Mouse (Mus musculus): ENCODE data around the gene 4931406P16Rik.

The 4931406P16Rik gene

DNA sequence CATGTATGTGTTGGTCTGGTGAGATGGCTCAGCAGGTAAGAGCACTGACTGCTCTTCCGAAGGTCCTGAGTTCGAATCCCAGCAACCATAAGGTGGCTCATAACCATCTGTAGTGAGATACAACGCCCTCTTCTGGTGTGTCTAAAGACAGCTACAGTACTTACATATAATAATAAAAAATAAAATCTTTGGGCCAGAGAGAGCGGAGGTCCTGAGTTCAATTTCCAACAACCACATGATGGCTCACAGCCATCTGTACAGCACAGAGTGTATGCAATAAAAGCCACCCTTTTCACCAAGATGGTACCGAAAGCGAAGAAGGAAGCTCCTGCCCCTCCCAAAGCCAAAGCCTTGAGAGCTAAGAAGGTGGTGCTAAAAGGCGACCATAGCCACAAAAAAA lies 62.6 kb downstream of the 4931406P16Rik start, which contains the start of gene Gm6096:
Gm6096 (plus strand) TSS at position 301 of the 400 bp plus-strand sequence.
- no peak for DNase-seq (ENCODE audit: low spot score)

DNA sequence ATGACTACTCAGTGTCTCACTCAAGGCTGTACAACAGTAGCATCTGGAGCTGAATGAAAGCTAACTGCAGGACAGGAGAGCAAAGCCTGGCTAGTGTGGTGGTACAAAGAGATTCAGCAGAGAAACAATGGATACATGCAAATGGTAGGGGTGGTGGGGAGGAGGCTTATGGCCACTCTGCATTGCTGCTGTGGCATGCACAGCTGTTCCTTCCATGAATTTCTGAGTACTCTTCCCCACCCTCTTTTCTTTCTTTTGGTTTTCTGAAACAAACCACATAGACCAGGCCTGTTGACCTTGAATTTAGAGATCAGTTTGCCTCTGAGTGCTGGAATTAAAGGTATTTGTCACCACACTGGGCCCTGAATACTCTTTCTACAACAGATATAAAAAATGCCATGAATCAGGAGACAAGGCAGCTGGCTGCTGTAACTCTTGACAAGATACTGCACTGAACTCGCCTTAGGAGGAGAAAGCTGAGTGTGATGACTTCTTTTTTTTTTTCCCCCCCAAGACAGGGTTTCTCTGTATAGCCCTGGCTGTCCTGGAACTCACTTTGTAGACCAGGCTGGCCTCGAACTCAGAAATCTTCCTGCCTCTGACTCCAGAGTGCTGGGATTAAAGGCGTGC lies 66.4 kb downstream of the 4931406P16Rik start:
- no peak for DNase-seq (ENCODE audit: low spot score)

DNA sequence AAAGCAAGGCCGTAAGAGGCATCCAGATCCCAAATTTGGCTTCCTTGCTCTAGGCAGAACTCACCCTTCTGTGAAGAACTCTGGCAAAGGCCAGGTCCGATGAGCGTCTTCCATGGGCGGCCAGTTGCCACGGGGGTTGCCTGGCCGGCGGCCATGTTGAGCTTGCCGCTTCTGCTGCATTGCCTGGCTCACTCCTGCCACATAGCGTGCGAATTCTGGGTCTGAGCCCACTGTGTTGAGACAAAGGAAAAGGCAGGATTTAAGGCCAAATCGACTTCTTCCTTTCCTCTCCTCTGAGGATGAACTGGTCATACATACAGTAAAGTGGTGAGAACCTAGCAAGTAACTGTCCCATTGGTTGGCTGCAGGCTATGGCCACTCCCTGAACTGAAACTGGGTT lies 71.2 kb downstream of the 4931406P16Rik start:
- DNase-seq (ENCODE audit: low spot score): no peak

DNA sequence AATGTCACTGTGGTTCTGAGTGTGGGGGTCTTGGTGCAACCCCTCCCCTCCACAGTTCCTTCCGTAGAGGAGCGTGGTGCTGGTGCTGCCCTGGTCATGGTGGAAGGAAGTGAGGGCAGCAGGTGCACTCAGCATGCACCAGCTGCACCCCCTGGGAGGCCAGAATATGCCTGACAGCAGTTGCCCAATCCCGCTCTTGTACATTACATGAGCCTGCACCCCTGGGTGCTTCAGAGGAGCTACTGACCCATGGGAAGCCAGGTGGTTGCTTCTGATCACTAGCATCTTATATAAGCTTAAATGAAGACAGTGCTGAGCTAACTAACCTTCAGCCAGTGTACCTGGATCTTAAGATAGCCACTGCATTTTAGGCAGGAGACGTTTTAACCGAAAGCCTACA lies 75.3 kb downstream of the 4931406P16Rik start:
- DNase-seq (ENCODE audit: low spot score): no peak

DNA sequence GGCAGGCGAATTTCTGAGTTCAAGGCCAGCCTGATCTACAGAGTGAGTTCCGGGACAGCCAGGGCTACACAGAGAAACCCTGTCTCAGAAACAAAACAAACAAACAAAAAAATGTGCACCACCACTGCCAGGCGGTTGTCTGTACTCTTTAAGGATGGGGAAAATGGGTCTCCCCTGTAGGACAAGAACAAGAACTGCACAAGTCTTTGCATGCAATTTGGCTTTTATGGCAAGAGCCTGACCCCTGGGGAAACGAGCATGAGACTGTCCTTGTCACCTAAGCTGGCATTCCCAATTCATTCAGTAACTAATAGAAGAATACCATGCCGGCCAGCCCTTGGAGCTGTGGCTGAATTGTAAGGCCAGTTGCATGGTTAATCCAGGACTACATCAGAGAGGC lies 77.7 kb downstream of the 4931406P16Rik start:
- DNase-seq (ENCODE audit: low spot score): no peak

DNA sequence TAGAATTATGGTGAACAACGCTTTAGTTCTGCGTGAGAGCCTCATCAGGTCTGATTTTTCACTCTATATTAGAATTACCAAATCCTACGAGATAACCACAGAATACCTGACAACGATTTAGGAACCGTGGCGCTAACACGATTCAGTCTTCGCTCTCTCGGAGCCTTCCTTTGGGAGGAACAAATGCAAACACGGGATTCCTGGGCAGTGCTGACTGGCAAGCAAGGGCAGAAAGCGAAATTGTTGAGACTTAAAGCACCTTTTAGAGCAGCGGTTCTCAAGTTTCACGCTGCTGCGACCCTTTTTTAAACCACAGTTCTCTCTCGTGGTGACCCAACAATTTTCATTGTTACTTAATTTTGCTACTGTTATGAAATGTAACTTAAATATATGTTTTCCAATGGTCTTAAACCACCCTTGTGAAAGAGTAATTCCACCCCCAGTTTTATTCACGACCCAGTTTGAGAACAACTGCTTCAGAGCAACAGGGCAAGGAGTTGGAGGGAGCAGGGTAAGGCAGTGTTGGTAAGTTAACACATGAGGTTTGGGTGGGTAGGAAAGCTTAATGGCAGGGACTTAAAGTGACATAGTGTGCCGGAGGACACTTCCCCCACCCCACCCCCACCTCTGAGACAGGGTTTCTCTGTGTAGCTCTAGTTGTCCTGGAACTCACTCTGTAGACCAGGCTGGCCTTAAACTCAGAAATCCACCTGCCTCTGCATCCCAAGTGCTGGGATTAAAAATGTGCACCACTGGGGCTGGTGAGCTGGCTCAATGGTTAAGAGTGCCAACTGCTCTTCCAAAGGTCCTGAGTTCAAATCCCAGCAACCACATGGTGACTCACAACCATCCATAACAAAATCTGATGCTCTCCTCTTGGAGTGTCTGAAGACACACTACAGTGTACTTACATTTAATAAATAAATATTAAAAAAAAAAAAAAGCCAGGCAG lies 78.5 kb downstream of the 4931406P16Rik start:
- no peak for DNase-seq (ENCODE audit: low spot score)

DNA sequence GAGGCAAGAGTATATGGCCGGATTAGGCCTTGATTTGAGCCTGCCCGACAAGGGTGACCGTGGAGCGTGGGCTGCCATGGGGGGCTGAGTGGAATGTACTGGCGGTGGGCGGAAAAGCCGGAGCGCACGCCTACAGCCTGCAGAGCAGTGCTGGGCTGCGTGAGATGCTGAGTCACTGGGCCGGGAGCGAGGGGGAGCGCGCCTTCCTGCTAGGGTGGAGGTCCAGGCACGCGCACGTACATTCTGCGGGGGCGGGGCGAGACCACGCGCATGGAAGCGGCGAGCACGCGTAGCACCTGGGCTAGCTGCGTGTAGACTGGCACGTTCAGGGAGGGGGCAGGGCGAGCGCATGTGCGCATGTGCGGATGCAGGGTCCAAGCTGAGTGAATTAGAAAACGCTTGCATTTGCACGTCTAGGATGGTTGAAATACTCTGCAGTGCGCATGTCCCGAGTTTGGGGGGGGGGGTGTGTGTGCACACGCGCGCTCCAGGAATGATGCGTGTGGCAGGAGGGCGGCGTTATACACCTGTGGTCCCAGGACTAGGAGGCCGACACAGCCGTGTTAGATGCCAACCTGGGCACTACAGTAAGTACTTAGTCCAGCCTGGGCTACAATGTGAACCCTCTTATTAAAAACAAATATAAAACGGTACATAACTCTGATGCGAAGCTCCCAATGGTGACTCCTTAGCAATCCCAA lies 79.3 kb downstream of the 4931406P16Rik start:
- DNase-seq (ENCODE audit: low spot score): peak; percentile 96

DNA sequence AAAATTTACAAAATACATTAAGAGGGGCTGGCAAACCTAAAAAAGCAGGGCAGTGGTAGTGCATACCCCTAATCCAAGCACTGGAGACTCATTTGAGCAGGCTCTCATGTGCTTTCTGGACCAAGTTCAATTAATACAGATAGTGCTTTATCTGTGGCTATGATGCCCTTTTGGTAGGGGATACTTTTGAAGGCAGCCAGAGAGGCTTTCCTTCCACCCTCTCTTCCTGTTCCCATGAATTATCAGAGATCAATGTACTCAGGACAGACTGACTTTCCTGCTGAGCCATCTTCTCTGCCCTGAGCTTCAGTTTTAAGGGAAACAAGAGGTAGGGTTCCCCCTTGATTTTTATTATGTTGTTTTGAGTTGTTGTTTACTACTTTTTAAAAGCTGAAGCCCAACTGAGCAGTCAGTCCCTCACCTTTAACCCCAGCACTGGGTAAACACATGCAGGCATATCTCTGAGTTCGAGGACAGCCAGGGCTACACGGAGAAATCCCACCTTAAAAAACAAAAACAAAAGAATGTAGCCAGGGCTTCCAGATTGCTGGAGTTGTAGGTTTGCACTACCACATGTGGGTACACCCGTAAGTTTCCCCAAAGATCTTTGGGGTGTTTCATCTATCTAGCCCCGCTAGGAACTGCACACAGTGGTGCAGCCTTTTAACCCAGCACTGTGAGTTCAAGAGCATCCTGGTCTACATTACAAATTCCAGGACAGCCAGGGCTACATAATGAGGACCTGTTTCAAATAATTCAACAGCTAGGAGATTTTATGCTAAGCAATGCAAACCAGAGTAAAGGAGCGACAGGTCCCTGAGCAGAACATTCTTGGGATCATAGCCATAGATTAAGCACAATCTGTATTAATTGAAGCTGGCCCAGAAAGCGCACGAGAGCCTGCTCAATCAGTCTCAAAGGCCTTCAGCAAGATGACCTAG lies 80.3 kb downstream of the 4931406P16Rik start:
- DNase-seq (ENCODE audit: low spot score): no peak

DNA sequence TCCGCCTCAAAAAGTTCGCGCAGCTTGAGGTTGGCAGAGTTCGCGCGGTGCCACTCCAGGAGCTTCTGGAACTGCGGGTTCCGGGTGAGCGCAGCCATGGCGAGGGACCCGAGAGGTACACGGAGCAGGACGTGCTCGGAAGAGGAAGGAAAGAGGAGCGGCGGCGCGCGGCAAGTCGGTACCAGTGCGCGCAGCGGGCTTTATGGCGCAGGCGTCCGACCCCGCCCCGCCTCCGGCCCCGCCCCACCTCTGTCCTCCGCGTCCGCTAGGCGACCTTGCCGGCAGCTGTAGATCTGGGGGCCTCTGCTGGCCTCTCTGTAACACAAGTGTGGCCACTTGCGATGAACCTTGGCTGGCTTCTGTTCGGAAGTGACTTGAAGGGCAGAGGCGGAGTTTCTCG lies 83.2 kb downstream of the 4931406P16Rik start, which contains the start of gene Gpi1:
Gpi1 (minus strand) TSS at position 221 of the 400 bp plus-strand sequence.
- DNase-seq (ENCODE audit: low spot score): peak; percentile 87

DNA sequence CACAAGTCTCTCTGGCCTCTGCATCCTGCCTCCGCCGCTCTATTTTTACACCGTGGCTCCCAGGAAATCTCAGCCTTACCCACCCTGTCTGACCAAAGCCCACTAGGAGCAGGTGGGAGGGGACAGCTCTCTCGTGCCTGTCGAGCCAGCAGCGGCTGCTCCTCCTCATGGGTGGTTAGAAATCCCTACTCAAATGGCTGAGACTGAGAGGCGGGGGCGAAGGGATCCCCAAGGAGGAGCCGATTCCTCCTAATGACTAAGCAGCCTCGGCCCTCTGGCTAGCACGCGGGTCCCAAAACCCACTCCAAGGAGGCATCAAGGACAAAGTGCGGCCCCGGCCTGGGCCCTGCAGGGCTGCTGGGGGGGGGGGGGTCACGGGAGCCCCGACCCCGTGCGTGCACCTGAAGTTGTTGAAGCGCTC lies 83.7 kb downstream of the 4931406P16Rik start:
- DNase-seq (ENCODE audit: low spot score): peak; percentile 65

DNA sequence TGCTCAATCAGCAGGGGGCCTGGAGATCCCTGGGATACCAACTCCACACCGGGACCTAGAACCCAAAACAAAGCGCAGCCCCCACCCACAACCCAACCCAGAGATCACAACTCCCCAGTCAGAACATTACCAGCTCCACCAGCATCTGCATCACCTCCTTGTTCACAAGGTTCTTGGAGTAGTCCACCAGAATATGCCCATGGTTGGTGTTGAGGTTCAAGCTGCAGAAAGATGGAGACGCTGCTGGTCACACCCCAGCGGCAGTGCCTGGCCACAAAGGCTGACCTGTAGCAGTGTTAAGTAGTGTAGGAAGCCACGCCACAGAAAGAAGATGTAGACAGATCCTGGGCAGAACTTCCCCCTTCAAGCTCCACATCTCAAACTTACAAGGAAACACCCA lies 84.2 kb downstream of the 4931406P16Rik start:
- DNase-seq (ENCODE audit: low spot score): no peak

DNA sequence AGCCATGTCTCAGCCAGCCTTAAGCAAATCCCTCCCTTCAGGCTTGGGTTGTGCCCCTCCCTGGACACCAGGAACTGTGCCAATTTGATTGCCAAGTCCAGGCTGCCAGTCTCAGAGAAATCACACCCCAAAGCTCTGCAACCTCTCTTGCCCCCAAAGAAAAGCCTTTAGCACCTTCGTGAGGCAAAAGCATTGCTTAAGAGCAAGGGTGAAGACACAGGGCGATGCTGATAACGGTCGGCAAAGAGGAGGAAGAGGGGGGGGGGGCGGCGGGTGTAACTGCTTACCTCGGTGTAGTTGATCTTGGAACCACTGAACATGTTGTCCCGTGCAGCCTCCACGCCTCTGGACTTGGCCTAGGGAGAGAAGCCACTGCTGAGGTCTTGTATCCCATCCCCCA lies 84.7 kb downstream of the 4931406P16Rik start:
- DNase-seq (ENCODE audit: low spot score): peak; percentile 34

DNA sequence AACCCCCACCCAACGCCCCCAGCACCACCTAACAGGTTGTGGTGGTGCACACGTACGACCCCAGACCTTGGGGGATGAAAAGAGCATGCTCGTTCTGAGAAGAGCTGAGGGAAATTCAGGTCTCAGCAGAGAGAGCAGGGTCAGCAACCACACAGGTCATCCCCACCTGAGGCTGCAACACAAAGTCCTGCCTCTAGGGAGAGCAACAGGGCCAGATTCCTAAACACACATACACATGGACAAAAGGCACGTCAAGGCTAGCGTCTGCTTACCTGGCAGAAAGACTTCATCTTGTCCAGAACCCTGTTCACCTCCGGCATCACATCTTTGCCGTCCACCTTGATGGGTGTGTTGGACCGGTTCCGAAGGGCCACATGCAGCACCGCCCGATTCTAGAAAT lies 86.5 kb downstream of the 4931406P16Rik start:
- no peak for DNase-seq (ENCODE audit: low spot score)

DNA sequence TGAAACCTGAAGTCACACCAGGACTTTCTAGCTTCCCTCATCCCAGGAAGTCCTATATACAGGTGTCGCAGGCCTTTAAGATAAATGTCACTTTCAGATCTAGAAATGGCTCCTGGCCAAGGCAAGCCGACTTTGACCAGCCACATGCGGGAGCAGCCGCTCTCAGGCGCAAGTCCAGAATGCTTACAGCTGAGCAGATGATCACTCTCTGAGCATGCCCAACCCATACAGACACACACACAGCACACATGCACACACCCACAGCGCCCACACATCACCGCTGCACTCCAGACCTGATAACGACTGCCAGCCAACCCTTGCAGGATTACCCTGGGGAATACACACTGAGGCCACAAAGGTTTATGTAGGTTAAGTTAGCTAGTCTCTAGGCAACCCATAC lies 87.3 kb downstream of the 4931406P16Rik start:
- DNase-seq (ENCODE audit: low spot score): no peak

DNA sequence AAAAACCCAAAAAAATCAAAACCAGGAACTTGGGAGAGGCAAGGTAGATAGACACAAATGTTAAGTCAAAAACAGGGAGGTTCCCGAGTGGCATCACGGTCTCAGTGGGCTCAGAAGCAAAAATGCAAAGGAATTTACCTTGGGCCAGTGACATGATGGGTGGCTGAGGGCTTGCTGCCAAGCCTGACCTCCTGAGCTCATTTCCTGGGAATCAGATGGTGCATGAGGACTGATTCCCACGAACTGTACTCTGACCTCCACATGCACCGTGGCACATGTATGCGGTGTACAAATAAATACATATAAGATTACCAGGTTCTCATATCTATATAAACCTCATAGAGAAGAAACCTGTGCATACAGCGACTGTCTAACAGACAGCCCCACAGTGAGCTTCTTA lies 89.0 kb downstream of the 4931406P16Rik start:
- DNase-seq (ENCODE audit: low spot score): no peak

DNA sequence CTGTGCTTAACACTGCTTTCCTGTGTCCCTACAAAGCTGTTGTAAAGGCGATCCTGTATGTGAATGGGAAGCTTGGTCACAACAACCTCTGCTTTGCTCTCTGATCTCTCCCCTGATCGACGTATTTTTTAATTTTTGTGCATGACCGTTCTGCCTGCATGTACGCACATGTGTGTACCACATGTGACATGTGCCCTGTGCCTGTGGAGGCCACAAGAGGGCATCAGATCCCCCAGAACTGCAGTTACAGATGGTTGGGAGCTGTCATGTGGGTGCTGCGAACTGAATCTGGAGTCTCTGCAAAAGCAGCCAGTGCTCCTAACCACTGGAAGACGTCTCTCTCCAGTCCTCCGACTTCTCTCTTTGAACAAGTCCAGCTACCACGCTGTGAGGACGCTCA lies 91.0 kb downstream of the 4931406P16Rik start:
- no peak for DNase-seq (ENCODE audit: low spot score)

DNA sequence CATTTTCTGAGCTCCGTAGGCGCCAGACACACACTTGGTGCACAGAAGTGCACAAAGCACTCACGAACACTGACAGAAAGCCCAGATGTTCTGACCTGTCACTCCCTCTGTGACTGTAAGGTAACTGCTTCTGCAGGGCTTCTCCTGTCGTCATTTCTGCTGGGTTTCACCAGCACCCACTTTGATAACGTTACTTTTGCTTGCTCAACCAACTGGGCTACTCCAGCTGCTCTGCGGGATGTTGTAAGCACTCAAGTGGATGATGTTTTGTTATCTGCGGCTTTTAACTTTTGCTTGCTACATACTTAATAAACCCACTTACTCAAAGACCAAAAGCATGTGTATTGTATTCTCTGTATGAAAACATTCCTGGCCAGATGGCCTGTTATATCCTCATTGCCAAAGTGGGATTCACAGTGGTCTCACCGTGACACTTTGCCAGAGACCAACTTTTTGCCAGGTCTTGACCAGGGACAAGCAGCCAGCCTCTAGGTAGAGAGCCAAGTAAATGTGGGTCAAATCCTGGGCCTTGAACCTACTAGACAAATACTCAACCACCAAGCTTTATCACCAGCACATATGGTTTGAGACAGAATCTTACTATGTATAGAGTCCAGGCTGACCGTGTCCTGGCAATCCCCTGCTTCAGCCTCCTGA lies 91.6 kb downstream of the 4931406P16Rik start:
- DNase-seq (ENCODE audit: low spot score): no peak

DNA sequence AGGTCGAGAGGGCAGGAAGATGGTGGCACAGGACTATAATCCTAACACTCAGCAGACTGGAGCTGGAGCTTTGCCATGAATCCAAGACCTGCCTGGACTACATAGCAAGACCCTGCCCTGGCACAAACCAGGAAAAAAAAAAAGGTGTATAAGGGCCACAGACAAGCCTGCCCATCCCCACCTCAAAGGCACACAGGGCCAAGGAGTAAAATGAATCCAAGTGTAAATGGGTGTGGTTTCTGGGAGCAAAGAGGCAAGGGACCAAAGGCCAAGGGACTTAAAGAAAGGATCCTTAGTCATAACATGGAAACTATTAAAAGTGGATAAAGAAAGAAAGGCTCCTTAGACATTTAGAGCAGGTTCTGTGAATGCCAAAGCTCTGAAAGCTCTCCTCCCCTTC lies 94.9 kb downstream of the 4931406P16Rik start:
- no peak for DNase-seq (ENCODE audit: low spot score)

DNA sequence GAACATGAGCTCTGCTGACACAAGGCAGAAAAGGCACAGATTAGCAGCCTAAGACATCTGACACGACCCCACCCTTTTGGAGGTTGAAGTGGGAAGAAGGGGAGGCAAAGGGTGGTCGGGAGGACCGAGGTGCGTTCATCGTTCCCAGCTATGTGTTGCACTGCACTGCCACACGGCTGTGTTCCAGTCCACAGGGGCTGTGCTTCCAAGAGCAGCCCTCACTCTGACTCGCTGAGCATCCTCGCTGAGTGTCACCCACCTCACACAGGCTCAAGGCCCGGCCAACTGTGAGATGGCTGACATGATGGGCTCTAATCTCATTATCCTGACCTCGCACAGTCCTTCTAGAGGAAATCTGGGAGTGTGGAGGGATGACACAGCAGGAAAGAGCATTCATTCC lies 96.9 kb downstream of the 4931406P16Rik start:
- no peak for DNase-seq (ENCODE audit: low spot score)

DNA sequence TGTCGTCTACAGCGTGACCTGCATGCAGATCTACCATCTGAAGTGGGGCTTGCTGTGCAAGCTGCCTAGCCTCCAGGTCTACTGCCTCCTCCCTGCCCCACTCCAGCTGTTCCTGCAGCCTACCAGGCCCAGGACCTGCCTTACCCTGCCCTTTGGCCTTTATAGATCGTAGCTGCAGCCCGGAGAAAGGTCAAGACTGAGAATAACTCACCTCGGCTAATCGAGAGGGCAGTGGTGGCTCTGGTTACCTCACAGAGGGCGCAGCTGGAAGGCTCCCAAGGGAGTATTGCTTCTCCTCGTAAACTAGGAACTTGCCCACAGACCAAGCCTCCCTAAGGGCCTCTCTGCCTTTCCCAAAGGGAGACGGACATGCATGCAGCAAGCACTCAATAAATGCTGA lies 97.9 kb downstream of the 4931406P16Rik start:
- DNase-seq (ENCODE audit: low spot score): no peak

DNA sequence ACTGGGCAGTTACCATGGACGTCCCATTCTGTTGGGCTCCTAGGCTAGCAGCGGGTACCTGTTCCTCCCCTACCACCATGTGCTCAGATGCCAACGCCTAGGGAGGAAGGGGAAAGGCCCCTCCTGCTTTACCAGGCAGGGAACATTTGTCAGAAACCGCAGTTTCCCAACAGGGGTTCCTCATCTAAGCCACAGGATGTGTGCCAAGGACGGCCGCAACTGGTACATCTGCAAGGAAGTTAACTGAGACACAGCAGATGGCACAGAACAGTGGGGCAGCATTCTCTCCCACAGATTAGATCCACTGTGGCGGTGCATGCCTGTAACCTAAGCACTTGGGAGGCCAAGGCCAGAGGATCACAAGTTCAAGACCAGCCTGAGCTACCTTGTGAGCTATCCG lies 98.7 kb downstream of the 4931406P16Rik start:
- no peak for DNase-seq (ENCODE audit: low spot score)

Measured in MN1 (cell line).